ENCODE assay signal across 17 mouse cellular contexts in the genomic region with DNA sequence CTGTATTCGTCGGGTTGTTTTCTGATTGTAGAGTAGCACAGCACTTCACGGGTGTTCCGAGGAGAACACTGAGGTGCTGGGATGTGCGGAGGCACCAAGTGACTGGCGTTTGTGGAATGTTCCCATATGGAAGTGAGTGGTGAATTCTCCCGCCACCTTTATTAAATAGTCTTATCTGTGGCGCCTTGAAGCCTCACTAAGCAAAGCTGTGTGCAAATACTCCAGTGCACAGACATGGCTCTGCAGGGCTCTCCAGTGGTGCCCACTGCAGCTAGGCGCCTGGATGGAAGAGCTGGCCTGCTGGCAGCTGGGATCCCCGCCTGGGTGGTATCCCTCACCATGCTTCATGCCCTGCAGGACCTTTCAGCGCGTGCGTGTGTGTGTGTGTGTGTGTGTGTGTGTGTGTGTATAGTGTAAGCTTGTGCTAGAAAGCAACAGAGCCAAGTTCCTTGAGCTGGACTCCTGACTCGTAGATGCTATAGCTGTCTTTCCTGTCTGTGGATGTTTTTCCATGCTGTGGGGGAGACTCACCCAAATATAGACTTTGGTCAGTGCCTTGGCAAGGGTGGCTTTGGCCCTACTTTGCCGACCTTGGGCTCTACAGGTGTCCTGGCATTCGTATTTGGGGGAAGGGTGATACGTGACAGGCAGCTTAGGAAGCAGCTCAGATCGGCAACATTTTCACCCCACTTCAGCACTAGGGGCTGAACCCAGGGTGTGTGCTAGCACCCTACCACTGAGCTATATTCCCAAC. TPM values are rescaled to one million over a fixed set of nuclear protein-coding genes. Genes with fewer than 3 reads are reported as not detected.
A peak's percentile ranks its signal among the peaks of the same experiment; 100 is the strongest.
DNase-seq lines count a peak whose midpoint lies in the region; ATAC-seq and TF ChIP-seq lines count a peak whose summit lies in the region.
"Had no signal": no experiment of that assay in that cellular context is flagged by ENCODE, and none has a peak within 500 bp of the region (broad histone marks: within the 10 kb centered on the region; RNA-seq: fewer than 3 reads in every experiment).

No protein-coding gene starts in this region.

- H3K27ac ChIP-seq in gastrocnemius, adult 2 months: peak overlapping the region; percentile 90
- peak overlapping the region; percentile 70 for H3K27ac ChIP-seq in liver, postnatal 0 days (ENCODE audit: low read depth)
- peak overlapping the region; percentile 71 for H3K27ac ChIP-seq in stomach, postnatal 0 days (replicated peaks)
- H3K27ac ChIP-seq: limb, embryonic 12.5 days; midbrain, embryonic 13.5 days had no signal

- H3K4me1 ChIP-seq in megakaryocyte, embryonic 14.5 days: peaks cover 75% of the 10 kb centered on the region
- H3K4me1 ChIP-seq in liver, postnatal 0 days (ENCODE audit: insufficient read depth): peaks cover 33% of the 10 kb centered on the region
- H3K4me1 ChIP-seq in stomach, postnatal 0 days (replicated peaks; ENCODE audit: control insufficient read depth, insufficient read depth): peaks cover 2% of the 10 kb centered on the region; the same call in 1 of the 2 replicates
- H3K4me1 ChIP-seq: midbrain, embryonic 13.5 days had no signal

- H3K9ac ChIP-seq in liver, postnatal 0 days (replicated peaks): no peak overlapping the region
- H3K9ac ChIP-seq in stomach, postnatal 0 days (ENCODE audit: low read length): no peak overlapping the region
- H3K9ac ChIP-seq: limb, embryonic 12.5 days; midbrain, embryonic 13.5 days had no signal

- H3K36me3 ChIP-seq in megakaryocyte, embryonic 14.5 days (replicated peaks; ENCODE audit: low read length): peaks cover 53% of the 10 kb centered on the region
- peaks cover 7% of the 10 kb centered on the region; the same call in 1 of the 2 replicates for H3K36me3 ChIP-seq in liver, postnatal 0 days (replicated peaks; ENCODE audit: insufficient read depth, low read length)
- no peaks in the 10 kb centered on the region; the same call in 1 of the 2 replicates for H3K36me3 ChIP-seq in stomach, postnatal 0 days (ENCODE audit: control insufficient read depth, insufficient read depth, low read length)

- WGBS in liver, postnatal 0 days (ENCODE audit: insufficient replicate concordance): 62% methylated on average over 17 of the region's 18 CpGs
- 51% methylated on average over 18 of the region's 18 CpGs for WGBS in stomach, postnatal 0 days

- intact Hi-C loops in gastrocnemius, adult 2 months (cut with DNase I): no loop called here

- H3K9me3 ChIP-seq in megakaryocyte, embryonic 14.5 days: no peaks in the 10 kb centered on the region
- no peaks in the 10 kb centered on the region for H3K9me3 ChIP-seq in liver, postnatal 0 days (ENCODE audit: low read length)
- H3K9me3 ChIP-seq in stomach, postnatal 0 days (ENCODE audit: control insufficient read depth, low read length): no peaks in the 10 kb centered on the region
- H3K9me3 ChIP-seq: limb, embryonic 12.5 days; midbrain, embryonic 13.5 days had no signal

- no peaks in the 10 kb centered on the region for H3K27me3 ChIP-seq in megakaryocyte, embryonic 14.5 days (replicated peaks)
- no peaks in the 10 kb centered on the region for H3K27me3 ChIP-seq in liver, postnatal 0 days (ENCODE audit: insufficient read depth, low read length)
- no peaks in the 10 kb centered on the region for H3K27me3 ChIP-seq in stomach, postnatal 0 days (ENCODE audit: control insufficient read depth, insufficient read depth, low read length)
- H3K27me3 ChIP-seq: limb, embryonic 12.5 days; midbrain, embryonic 13.5 days; Patski had no signal

- ATAC-seq in megakaryocyte, adult 5-6 weeks (ENCODE audit: poor library complexity, severe bottlenecking): no peak
- peak; percentile 71 for ATAC-seq in liver, postnatal 0 days
- peak; percentile 74 for ATAC-seq in stomach, postnatal 0 days (ENCODE audit: low FRiP score, low TSS enrichment)
- ATAC-seq: midbrain, embryonic 13.5 days had no signal

- H3K4me2 ChIP-seq in liver, postnatal 0 days (ENCODE audit: low read depth, low read length): 0 out of 2 replicates have a peak overlapping the region, but pooled peaks have one; percentile 6
- no peak overlapping the region for H3K4me2 ChIP-seq in stomach, postnatal 0 days (replicated peaks; ENCODE audit: low read depth)
- H3K4me2 ChIP-seq: limb, embryonic 12.5 days; midbrain, embryonic 13.5 days had no signal

- TF ChIP-seq EP300 in liver, postnatal 0 days (IDR thresholded peaks at IDR 0.05; ENCODE audit: low read depth): no peak
- TF ChIP-seq EP300 in stomach, postnatal 0 days (optimal IDR thresholded peaks at IDR 0.05): no peak

- peak overlapping the region; percentile 17 for H3K4me3 ChIP-seq in gastrocnemius, adult 2 months
- peak overlapping the region; percentile 44 for H3K4me3 ChIP-seq in megakaryocyte, embryonic 14.5 days (replicated peaks)
- H3K4me3 ChIP-seq in liver, postnatal 0 days (ENCODE audit: low read depth, low read length): no peak overlapping the region
- no peak overlapping the region for H3K4me3 ChIP-seq in stomach, postnatal 0 days (ENCODE audit: low read depth, low read length)
- H3K4me3 ChIP-seq: limb, embryonic 12.5 days; midbrain, embryonic 13.5 days had no signal

- no peak for TF ChIP-seq CTCF in gastrocnemius, adult 2 months (IDR thresholded peaks at IDR 0.05)
- TF ChIP-seq CTCF in liver, postnatal 0 days (IDR thresholded peaks at IDR 0.05; ENCODE audit: low read depth): no peak
- TF ChIP-seq CTCF in stomach, postnatal 0 days (IDR thresholded peaks at IDR 0.05; ENCODE audit: low read depth): no peak

- DNase-seq in gastrocnemius, adult 2 months: peak; percentile 70
- DNase-seq in gastrocnemius, postnatal 10 days: no peak
- peak; percentile 47 for DNase-seq in liver, postnatal 0 days
- DNase-seq in stomach, postnatal 0 days (ENCODE audit: low spot score): peak; percentile 57
- DNase-seq in testis, postnatal 10 days (ENCODE audit: low spot score): no peak
- no peak for DNase-seq in right cerebral cortex, postnatal 4 days
- DNase-seq: adrenal gland, postnatal 14 days; cerebellum, adult 11-12 months had no signal

RNA-seq across cellular contexts. Expression of a gene that starts 7.3 kb away (rescaled TPM):
- total RNA-seq in gastrocnemius, adult 2 months (2021): 10 to 100 TPM; 66.5 to 81.6 TPM
- total RNA-seq in gastrocnemius, postnatal 10 days (2021): 10 to 100 TPM; 55.0 to 58.2 TPM
- 22.7 and 26.5 TPM in 2 replicates for polyA plus RNA-seq in megakaryocyte, embryonic 14.5 days (2012; ENCODE audit: insufficient read depth, low replicate concordance)
- total RNA-seq in megakaryocyte, adult 5-6 weeks (2015): 3.3 and 5.3 TPM in 2 replicates
- 3.6 and 5.3 TPM in 2 replicates for total RNA-seq in megakaryocyte, adult 5-6 weeks (2017)
- 15.1 and 16.9 TPM in 2 replicates for polyA plus RNA-seq in liver, postnatal 0 days (2015; fragmentation: Nextera tagmentation; extraction: Ambion mirVana)
- 40.9 and 45.0 TPM in 2 replicates for polyA plus RNA-seq in stomach, postnatal 0 days (2015; fragmentation: Nextera tagmentation; extraction: Ambion mirVana)

RNA-seq across cellular contexts. Expression of a gene that starts 7.9 kb away (rescaled TPM):
- 100 to 1,000 TPM in 1 of 2 experiments, 10 to 100 TPM in 1; 99.5 to 139 TPM for total RNA-seq in gastrocnemius, adult 2 months (2021)
- 10 to 100 TPM; 82.3 to 83.5 TPM for total RNA-seq in gastrocnemius, postnatal 10 days (2021)
- 106 and 372 TPM in 2 replicates for polyA plus RNA-seq in megakaryocyte, embryonic 14.5 days (2012; ENCODE audit: insufficient read depth, low replicate concordance)
- total RNA-seq in megakaryocyte, adult 5-6 weeks (2015): 30.3 and 34.7 TPM in 2 replicates
- total RNA-seq in megakaryocyte, adult 5-6 weeks (2017): 12.7 and 14.7 TPM in 2 replicates
- polyA plus RNA-seq in liver, postnatal 0 days (2015; fragmentation: Nextera tagmentation; extraction: Ambion mirVana): 113 TPM in 2 replicates
- polyA plus RNA-seq in stomach, postnatal 0 days (2015; fragmentation: Nextera tagmentation; extraction: Ambion mirVana): 163 TPM in 2 replicates

RNA-seq across cellular contexts. Expression of a gene that starts 34.9 kb away (rescaled TPM):
- total RNA-seq in gastrocnemius, adult 2 months (2021): under 1 TPM; 0.59 to 0.98 TPM
- total RNA-seq in gastrocnemius, postnatal 10 days (2021): under 1 TPM in 1 of 2 experiments, not detected in 1; 0.16 TPM
- not detected in 2 replicates for polyA plus RNA-seq in megakaryocyte, embryonic 14.5 days (2012; ENCODE audit: insufficient read depth, low replicate concordance)
- total RNA-seq in megakaryocyte, adult 5-6 weeks (2015): 0.67 TPM in 1 of 2 replicates, not detected in the other
- not detected in 2 replicates for total RNA-seq in megakaryocyte, adult 5-6 weeks (2017)
- polyA plus RNA-seq in liver, postnatal 0 days (2015; fragmentation: Nextera tagmentation; extraction: Ambion mirVana): not detected in 2 replicates
- polyA plus RNA-seq in stomach, postnatal 0 days (2015; fragmentation: Nextera tagmentation; extraction: Ambion mirVana): 0.06 TPM in 2 replicates
- polyA plus RNA-seq: embryonic facial prominence, embryonic 14.5 days; neural tube, embryonic 14.5 days; Patski; small intestine, adult 2 months had no signal

RNA-seq across cellular contexts. Expression of a gene that starts 39.7 kb away (rescaled TPM):
- under 1 TPM in 1 of 2 experiments, not detected in 1; 0.50 TPM for total RNA-seq in gastrocnemius, adult 2 months (2021)
- total RNA-seq in gastrocnemius, postnatal 10 days (2021): not detected
- polyA plus RNA-seq in megakaryocyte, embryonic 14.5 days (2012; ENCODE audit: insufficient read depth, low replicate concordance): 1.3 TPM in 1 of 2 replicates, not detected in the other
- total RNA-seq in megakaryocyte, adult 5-6 weeks (2015): not detected in 2 replicates
- not detected in 2 replicates for total RNA-seq in megakaryocyte, adult 5-6 weeks (2017)
- polyA plus RNA-seq in liver, postnatal 0 days (2015; fragmentation: Nextera tagmentation; extraction: Ambion mirVana): not detected in 2 replicates
- not detected in 2 replicates for polyA plus RNA-seq in stomach, postnatal 0 days (2015; fragmentation: Nextera tagmentation; extraction: Ambion mirVana)
- total RNA-seq: adrenal gland, postnatal 14 days; layer of hippocampus, postnatal 10 days had no signal
- polyA plus RNA-seq: embryonic facial prominence, embryonic 14.5 days; limb, embryonic 12.5 days; midbrain, embryonic 13.5 days; neural tube, embryonic 14.5 days; Patski; small intestine, adult 2 months had no signal

Comparison
In these comparisons a context has a peak if more than half of its experiments do, and no peak if none do; other contexts are left out.
1. DNase-seq: peak in gastrocnemius, adult 2 months (single experiment), liver, postnatal 0 days (single experiment) and stomach, postnatal 0 days (single experiment); none in gastrocnemius, postnatal 10 days (single experiment), testis, postnatal 10 days (single experiment) and right cerebral cortex, postnatal 4 days (single experiment).
2. H3K4me3 ChIP-seq: peak in gastrocnemius, adult 2 months (single experiment) and megakaryocyte, embryonic 14.5 days (single experiment); none in liver, postnatal 0 days (single experiment) and stomach, postnatal 0 days (single experiment).
3. RNA of a gene that starts 7.3 kb away (total RNA-seq): 66.5 to 81.6 TPM in gastrocnemius, adult 2 months and 55.0 to 58.2 TPM in gastrocnemius, postnatal 10 days; 3.3 to 5.3 TPM in megakaryocyte, adult 5-6 weeks; every median in the first group is over 4 times any median in the second.
4. Peak in every context shown above with its lines, with median percentiles within 50 percentile points of each other: H3K27ac ChIP-seq.